In the genomic region with DNA sequence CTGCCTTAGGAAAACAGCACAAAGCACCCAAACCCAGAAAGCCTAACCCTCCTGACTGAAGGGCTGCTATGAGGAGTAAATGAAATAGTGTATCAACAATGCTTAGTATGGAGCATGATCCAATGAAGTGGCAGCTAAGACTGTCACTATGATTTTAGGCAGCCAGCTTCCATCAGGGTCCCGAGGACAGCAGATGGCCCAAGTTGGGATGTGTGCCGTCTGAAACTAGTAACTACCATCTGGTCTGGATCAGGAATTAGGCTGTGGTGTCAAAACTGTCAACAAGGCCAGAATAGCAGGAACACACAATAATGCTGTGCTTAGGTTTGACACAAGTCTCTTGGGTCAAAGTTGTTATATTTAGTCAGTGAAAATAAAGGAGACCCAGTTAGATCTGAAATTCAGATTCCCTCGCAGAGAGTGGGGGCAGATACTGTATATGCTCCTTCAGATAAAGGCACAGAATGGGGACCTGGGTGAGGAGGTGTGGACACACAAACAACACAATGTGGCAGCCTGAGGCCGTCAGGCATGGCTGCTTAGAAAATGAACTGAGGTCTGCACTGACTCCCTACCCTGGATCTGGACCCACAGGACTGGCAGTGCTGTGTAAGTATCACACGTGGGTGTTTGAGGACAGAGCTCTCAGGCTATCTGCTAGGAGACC, we compare ENCODE assay signal across 14 mouse cellular contexts. TPM values are rescaled to one million over a fixed set of nuclear protein-coding genes. Genes with fewer than 3 reads are reported as not detected.
DNase-seq lines count a peak whose midpoint lies in the region; ATAC-seq and TF ChIP-seq lines count a peak whose summit lies in the region.
"Had no signal": no experiment of that assay in that cellular context is flagged by ENCODE, and none has a peak within 500 bp of the region (broad histone marks: within the 10 kb centered on the region; RNA-seq: fewer than 3 reads in every experiment).

No protein-coding gene starts in this region.

- H3K27me3 ChIP-seq in forebrain, embryonic 13.5 days = no peaks in the 10 kb centered on the region
- H3K27me3 ChIP-seq in forebrain, embryonic 11.5 days (ENCODE audit: control insufficient read depth, insufficient read depth, low read length) = no peaks in the 10 kb centered on the region
- H3K27me3 ChIP-seq in kidney, postnatal 0 days (ENCODE audit: insufficient read depth, low read length) = no peaks in the 10 kb centered on the region
- H3K27me3 ChIP-seq in lung, postnatal 0 days (replicated peaks; ENCODE audit: insufficient read depth, low read length) = no peaks in the 10 kb centered on the region
- H3K27me3 ChIP-seq: midbrain, embryonic 12.5 days; neural tube, embryonic 12.5 days had no signal

- peak overlapping the region; percentile 86 for H3K27ac ChIP-seq in forebrain, embryonic 13.5 days
- no peak overlapping the region for H3K27ac ChIP-seq in forebrain, embryonic 11.5 days (ENCODE audit: low read depth, low read length)
- H3K27ac ChIP-seq in kidney, postnatal 0 days = no peak overlapping the region
- H3K27ac ChIP-seq in lung, postnatal 0 days (ENCODE audit: low read length) = no peak overlapping the region
- H3K27ac ChIP-seq: liver, embryonic 14.5 days had no signal

- peak; percentile 79 for ATAC-seq in forebrain, embryonic 13.5 days
- no peak for ATAC-seq in forebrain, embryonic 11.5 days (replicated peaks; ENCODE audit: low FRiP score)
- ATAC-seq in kidney, postnatal 0 days (replicated peaks; ENCODE audit: low FRiP score, low read depth) = no peak
- peak; percentile 80 for ATAC-seq in lung, postnatal 0 days
- ATAC-seq: inflammation-experienced regulatory T-cells, adult 6 months had no signal

- no peak for TF ChIP-seq EP300 in lung, postnatal 0 days (IDR thresholded peaks at IDR 0.05)

- H3K36me3 ChIP-seq in forebrain, embryonic 13.5 days (ENCODE audit: poor library complexity, severe bottlenecking) = peaks cover 34% of the 10 kb centered on the region
- H3K36me3 ChIP-seq in forebrain, embryonic 11.5 days (ENCODE audit: control insufficient read depth, insufficient read depth, low read length) = no peaks in the 10 kb centered on the region; the same call in 1 of the 2 replicates
- H3K36me3 ChIP-seq in kidney, postnatal 0 days (ENCODE audit: insufficient read depth, low read length) = peaks cover 28% of the 10 kb centered on the region; the same call in 1 of the 2 replicates
- H3K36me3 ChIP-seq in lung, postnatal 0 days (ENCODE audit: insufficient read depth, low read length) = no peaks in the 10 kb centered on the region; the same call in 1 of the 2 replicates

- no peak for TF ChIP-seq CTCF in kidney, postnatal 0 days (IDR thresholded peaks at IDR 0.05; ENCODE audit: low read depth)
- no peak for TF ChIP-seq CTCF in lung, postnatal 0 days (IDR thresholded peaks at IDR 0.05)

- no peak for DNase-seq in forebrain, embryonic 11.5 days (ENCODE audit: low spot score)
- DNase-seq in kidney, postnatal 0 days (ENCODE audit: low spot score) = peak; percentile 36
- DNase-seq in kidney, postnatal 4 days = no peak
- DNase-seq in brain, embryonic 18.5 days (ENCODE audit: low read depth, low spot score) = peak; percentile 46
- DNase-seq in lung, postnatal 0 days (ENCODE audit: low spot score) = peak; percentile 64
- DNase-seq in thymus, postnatal 4 days = no peak
- DNase-seq in spleen, adult 12 weeks (ENCODE audit: low spot score) = no peak
- DNase-seq: thymus, postnatal 25 days had no signal

- no peak overlapping the region for H3K4me2 ChIP-seq in forebrain, embryonic 13.5 days
- no peak overlapping the region for H3K4me2 ChIP-seq in forebrain, embryonic 11.5 days (ENCODE audit: low read depth, low read length, severe bottlenecking)
- no peak overlapping the region for H3K4me2 ChIP-seq in kidney, postnatal 0 days (ENCODE audit: low read length)
- no peak overlapping the region for H3K4me2 ChIP-seq in lung, postnatal 0 days (replicated peaks; ENCODE audit: low read depth, low read length)
- H3K4me2 ChIP-seq: midbrain, embryonic 12.5 days; neural tube, embryonic 12.5 days had no signal

- 58% methylated on average over 5 of the region's 5 CpGs for WGBS in forebrain, embryonic 13.5 days
- WGBS in forebrain, embryonic 11.5 days = 77% methylated on average over 5 of the region's 5 CpGs
- WGBS in kidney, postnatal 0 days = 68% methylated on average over 5 of the region's 5 CpGs
- WGBS in lung, postnatal 0 days = 66% methylated on average over 5 of the region's 5 CpGs

- H3K9me3 ChIP-seq in forebrain, embryonic 13.5 days (replicated peaks) = no peaks in the 10 kb centered on the region
- no peaks in the 10 kb centered on the region for H3K9me3 ChIP-seq in forebrain, embryonic 11.5 days (ENCODE audit: control insufficient read depth, low read length)
- no peaks in the 10 kb centered on the region for H3K9me3 ChIP-seq in kidney, postnatal 0 days (replicated peaks; ENCODE audit: low read length)
- H3K9me3 ChIP-seq in lung, postnatal 0 days (ENCODE audit: low read length) = no peaks in the 10 kb centered on the region
- H3K9me3 ChIP-seq: embryonic facial prominence, embryonic 10.5 days; midbrain, embryonic 12.5 days; neural tube, embryonic 12.5 days had no signal

- H3K4me1 ChIP-seq in forebrain, embryonic 13.5 days = peaks cover 31% of the 10 kb centered on the region
- peaks cover 8% of the 10 kb centered on the region; the same call in 1 of the 2 replicates for H3K4me1 ChIP-seq in forebrain, embryonic 11.5 days (replicated peaks; ENCODE audit: control insufficient read depth, insufficient read depth, low read length)
- H3K4me1 ChIP-seq in kidney, postnatal 0 days (replicated peaks; ENCODE audit: insufficient read depth, low read length) = peaks cover 3% of the 10 kb centered on the region; the same call in 1 of the 2 replicates
- H3K4me1 ChIP-seq in lung, postnatal 0 days (ENCODE audit: insufficient read depth, low read depth, low read length) = no peaks in the 10 kb centered on the region

- H3K4me3 ChIP-seq in forebrain, embryonic 13.5 days = no peak overlapping the region
- H3K4me3 ChIP-seq in forebrain, embryonic 11.5 days (ENCODE audit: low read depth, low read length) = no peak overlapping the region
- no peak overlapping the region for H3K4me3 ChIP-seq in kidney, postnatal 0 days (replicated peaks; ENCODE audit: low read depth, low read length)
- H3K4me3 ChIP-seq in lung, postnatal 0 days (ENCODE audit: low read depth, low read length) = no peak overlapping the region
- H3K4me3 ChIP-seq: embryonic facial prominence, embryonic 10.5 days; midbrain, embryonic 12.5 days; neural tube, embryonic 12.5 days had no signal

- no peak overlapping the region for H3K9ac ChIP-seq in forebrain, embryonic 13.5 days
- H3K9ac ChIP-seq in forebrain, embryonic 11.5 days (ENCODE audit: low read length) = no peak overlapping the region
- H3K9ac ChIP-seq in kidney, postnatal 0 days (ENCODE audit: low read depth, low read length) = no peak overlapping the region
- no peak overlapping the region for H3K9ac ChIP-seq in lung, postnatal 0 days (replicated peaks; ENCODE audit: low read depth)
- H3K9ac ChIP-seq: liver, embryonic 14.5 days; midbrain, embryonic 12.5 days; neural tube, embryonic 12.5 days had no signal

RNA-seq across cellular contexts. Expression of a gene that starts 27.5 kb away (rescaled TPM):
- polyA plus RNA-seq in forebrain, embryonic 13.5 days (2015; fragmentation: Nextera tagmentation; extraction: Ambion mirVana) = 49.9 and 50.0 TPM in 2 replicates
- polyA plus RNA-seq in forebrain, embryonic 11.5 days (2014; fragmentation: Nextera tagmentation; extraction: Ambion mirVana) = 60.1 and 60.8 TPM in 2 replicates
- 48.7 and 49.1 TPM in 2 replicates for polyA plus RNA-seq in kidney, postnatal 0 days (2015; fragmentation: Nextera tagmentation; extraction: Ambion mirVana)
- 29.3 and 34.2 TPM in 2 replicates for polyA plus RNA-seq in lung, postnatal 0 days (2015; fragmentation: Nextera tagmentation; extraction: Ambion mirVana)

Comparison
In these comparisons a context has a peak if more than half of its experiments do, and no peak if none do; other contexts are left out.
1. ATAC-seq: peak in forebrain, embryonic 13.5 days (single experiment) and lung, postnatal 0 days (single experiment); none in forebrain, embryonic 11.5 days (single experiment) and kidney, postnatal 0 days (single experiment).
2. DNase-seq: peak in kidney, postnatal 0 days (single experiment), brain, embryonic 18.5 days (single experiment) and lung, postnatal 0 days (single experiment); none in forebrain, embryonic 11.5 days (single experiment), kidney, postnatal 4 days (0 of 2), thymus, postnatal 4 days (single experiment) and spleen, adult 12 weeks (single experiment).